Mouse (Mus musculus): ENCODE measurements around the gene Gpr6.

Gene Gpr6

DNA sequence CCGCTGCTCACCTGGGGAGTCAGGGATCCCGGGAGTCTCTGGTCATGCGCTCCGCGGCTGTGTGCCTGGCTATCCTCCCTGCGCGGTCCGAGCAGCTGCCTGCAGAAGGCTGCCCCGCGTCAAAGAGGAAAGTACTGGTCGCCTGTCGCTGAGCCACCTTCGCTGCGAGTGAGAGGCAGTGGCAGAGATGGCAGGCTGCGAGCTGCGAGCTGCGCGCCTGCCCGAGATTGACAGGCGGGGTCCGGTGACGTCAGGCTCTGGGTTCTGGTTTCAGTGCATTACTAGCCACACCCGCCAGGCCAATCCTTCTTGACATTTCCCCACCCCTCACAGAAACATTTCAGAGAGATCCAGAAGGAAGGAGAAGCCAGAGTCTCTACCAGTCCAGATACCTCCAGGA lies at the start of gene Gpr6:
Gpr6 (minus strand) TSS at position 170 of the 400 bp plus-strand sequence.
- no peak for DNase-seq (ENCODE audit: low spot score)

DNA sequence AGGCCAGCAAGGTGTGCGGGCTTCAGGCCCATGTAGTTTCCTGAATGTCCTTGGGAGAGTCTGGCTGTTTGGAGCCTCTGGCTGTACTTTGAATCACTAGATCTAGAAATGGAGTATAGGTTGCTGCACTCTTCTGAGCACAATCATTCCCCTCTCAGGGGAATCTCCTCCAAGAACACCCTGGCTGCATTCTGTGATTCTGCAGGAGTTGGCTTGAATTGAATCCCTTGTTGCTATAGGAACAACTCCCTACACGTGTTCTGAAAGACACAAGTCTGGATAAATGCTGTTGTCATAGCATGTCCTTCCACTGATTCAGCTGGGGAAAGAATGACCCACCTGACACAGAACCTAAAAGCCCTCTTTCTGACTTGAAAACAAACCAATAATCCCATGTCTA lies 28.0 kb upstream of the Gpr6 start:
- no peak for DNase-seq (ENCODE audit: low spot score)

DNA sequence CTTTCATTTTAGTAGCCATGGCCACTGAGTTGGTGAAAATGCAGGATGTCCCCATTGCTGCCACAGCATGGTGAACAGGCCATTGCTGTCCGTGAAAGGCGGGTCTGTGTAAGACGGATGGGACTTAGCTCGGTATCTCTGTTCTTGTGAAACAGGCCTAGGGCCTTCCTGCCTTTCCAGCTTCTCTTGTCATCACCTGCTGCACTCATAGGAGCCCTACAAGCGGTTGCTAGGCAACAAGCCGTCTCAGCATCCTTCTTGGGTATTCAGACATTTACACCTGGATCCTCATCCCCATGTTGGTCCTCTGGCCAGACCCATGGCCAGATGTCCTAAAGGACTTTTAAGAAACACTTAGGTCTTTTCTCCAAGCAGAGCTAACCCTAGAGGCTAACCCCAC lies 26.1 kb upstream of the Gpr6 start:
- DNase-seq (ENCODE audit: low spot score), result no peak

DNA sequence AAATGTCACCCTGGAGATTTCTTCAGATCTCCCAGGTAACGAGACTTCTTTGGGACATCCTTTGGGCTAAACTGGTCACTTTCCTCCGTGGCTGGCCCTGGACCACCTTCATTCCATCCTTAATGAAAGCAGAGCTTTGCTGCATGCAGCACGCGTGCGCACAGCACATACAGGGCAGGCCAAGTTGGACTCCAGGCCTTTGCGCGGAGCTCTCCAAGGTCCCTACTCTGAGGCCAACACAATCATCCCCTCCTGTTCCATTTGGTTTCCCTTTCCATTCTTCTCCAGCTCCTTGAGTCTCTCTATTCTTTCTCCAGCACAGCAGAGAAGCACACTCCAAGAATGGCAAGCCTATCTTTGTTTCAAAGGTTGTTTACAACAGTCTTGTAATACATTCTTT lies 16.8 kb upstream of the Gpr6 start:
- no peak for DNase-seq (ENCODE audit: low spot score)

DNA sequence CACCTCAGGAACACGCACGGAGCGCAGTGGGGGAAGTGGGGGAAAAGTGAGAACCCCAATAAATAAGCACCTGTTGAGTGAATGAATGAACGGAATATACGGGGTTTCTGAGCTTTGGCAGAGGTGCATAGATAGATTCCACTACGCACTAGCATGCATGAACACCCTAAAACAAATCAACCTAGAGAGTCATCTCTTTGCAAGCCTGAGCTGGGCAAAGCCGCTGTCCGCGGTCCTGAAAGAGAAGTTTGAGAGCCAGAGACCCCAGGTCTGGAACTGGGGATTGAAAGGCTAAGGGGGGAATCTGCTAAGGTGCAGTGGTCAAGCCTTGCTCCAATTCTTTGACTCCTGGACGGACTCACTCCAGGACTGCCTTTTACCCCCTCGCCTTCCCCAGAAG lies 389 bp downstream of the Gpr6 start:
- DNase-seq (ENCODE audit: low spot score), result peak; percentile 8

DNA sequence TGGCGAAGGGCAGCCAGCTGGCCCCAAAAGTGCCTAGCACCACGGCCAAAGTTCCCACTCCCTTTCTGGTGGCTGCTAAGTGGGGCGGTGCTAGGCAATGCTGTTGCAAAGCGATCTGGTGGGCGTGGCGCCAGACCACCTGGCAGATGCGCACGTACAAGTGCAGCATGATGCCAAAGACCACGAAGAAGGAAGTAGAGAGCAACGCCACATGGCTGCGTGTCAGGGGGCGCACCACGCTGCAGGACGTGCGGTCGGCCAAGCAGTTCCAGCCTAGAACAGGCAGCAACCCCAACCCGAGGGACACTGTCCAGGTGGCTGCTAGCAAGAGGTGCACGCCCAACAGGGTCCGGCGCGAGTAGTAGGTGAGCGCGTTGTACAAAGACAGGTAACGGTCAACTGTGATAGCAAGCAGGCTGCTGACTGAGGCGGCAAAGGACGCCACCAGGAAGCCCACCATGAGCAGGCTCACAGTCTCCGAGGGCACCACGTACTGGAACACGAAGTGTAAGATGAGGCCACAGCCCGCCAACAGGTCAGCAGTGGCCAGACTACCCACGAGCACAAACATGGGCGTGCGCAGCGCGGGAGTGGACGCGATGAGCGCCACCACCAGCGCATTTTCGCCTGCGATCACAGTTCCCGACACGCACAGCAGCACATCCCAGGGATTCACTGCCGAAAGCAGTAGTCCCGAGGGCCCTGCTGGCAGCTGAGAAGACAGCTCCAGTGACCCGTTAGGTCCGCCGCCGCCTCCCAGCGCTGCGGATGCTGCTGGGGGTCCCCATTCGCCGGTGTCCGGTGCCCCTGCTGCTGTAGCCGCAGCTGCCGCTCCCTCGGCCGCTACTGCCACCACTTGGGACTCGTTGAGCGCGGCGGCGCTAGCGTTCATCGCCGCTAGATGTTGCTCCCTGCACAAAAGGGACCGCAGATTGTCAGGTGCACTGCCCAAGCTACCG lies 1.1 kb downstream of the Gpr6 start:
- no peak for DNase-seq (ENCODE audit: low spot score)

DNA sequence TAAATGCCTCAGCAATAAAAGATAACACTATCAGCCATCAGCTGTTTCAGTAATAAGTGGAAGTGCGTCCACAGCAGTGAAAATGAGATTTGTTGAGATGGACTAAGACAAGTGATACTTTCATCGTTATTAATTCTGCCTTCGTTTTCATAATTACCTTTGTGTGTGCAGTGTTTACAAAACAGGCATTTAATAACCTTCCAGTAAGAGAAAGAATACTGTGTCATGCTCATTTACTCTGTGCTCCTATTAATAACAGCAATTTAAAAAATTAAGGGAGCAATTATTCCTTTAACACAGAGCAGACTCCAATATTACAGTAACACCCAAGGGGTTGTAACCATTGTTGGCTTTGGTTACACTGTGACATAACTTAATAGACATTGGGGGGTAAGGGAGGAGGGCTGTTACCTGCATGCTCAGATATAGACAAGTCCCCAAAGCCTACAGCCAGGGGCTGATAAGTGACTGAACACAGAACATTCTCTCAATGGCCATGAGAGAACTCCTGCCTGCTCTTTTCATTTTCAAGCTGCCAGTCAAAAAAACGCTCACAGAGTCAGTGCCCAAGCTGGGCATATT lies 11.7 kb downstream of the Gpr6 start:
- DNase-seq (ENCODE audit: low spot score), result no peak

DNA sequence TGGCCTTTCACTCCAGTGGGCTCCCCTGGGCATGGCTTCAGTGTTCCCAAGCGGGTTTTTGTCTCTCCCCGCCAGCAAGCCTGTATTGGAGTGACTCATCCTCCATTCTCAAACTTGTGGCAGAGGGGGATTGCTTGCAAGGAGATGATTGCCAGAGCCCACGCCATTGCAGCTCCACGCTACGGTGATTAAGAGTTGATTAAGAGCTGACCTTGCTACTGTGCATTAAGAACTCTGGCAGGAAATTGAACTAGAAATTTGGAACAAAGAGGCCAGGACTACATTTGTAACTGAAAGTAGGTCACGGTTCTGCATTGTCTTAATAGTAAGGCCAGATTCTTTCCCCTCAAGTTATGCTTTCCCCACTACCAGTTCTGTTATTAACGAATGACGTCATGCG lies 16.5 kb downstream of the Gpr6 start:
- DNase-seq (ENCODE audit: low spot score), result no peak

DNA sequence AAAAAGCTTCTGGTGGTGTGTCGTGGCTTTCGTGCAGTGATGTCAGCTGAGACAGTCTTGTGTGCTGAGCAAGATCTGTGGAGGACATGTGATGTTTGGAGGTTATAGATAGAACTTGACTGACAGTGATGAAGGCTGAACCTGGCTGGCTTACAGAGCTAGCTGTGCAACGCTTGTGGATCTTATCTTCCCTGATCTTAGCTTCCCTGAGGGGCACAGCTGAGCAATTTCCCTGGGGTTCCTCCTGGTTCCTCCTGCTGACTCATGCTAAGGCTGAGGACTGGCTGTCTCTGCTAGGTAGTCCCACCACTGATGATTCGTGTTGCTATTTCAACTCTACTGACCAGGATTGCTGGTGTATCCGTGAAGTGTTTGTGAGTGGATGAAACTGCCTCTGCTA lies 18.1 kb downstream of the Gpr6 start:
- no peak for DNase-seq (ENCODE audit: low spot score)

DNA sequence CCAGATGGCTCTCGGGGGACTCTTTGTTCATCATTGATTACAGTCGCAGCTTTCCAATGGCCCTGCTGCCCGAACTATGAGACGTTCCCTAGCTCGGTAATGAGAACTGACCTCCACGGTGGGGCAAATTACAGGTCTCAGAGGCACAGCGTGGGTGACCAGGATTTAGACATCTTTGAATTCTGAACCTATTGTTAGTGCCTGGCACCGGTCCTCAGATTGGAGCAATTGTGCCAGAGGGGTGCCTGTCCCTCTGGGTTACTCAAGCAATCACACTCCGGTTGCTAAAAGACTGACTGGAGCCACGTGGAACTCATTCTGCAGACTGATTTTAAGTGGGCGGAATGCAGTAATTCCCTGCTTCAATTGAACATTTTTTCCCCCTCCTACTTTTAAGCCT lies 29.8 kb downstream of the Gpr6 start:
- DNase-seq (ENCODE audit: low spot score), result no peak

DNA sequence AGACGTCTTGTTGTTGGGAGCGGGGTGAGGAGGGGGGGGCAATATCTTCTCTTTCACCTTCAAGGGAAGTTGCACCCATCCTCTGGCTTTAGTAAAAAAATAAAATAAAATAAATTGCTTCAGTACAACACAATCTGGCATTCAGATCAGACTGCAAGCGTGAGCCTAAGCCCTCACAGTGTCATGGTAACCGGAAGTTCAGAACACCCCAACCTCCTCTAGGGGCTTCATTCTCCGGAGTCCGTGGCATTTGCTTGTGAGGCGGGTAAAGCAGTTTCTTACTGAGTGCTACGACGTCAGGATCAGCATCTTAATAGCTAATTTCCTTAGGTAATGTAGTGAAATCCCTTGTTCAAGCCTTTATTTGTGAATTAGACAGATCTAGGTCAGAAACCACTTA lies 30.6 kb downstream of the Gpr6 start:
- DNase-seq (ENCODE audit: low spot score), result no peak

DNA sequence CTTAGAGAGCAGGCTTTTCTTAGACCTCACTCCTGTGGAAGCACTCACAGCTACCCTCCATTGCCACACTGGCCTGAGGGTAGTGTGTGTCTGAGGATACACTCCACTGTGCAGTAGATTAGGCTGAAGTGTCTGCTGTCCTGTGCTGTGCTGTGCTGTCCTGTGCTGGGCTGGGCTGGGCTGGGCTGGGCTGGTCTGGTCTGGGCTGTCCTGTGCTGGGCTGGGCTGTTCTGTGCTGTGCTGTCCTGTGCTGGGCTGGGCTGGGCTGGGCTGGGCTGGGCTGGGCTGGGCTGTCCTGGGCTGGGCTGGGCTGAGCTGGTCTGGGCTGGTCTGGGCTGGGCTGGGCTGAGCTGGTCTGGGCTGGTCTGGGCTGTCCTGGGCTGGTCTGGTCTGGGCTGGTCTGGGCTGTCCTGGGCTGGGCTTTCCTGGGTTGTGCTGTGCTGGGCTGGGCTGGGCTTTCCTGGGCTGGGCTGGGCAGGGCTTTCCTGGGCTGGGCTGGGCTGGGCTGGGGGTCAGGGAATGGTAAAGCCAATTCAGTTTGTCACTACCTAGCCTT lies 31.5 kb downstream of the Gpr6 start:
- no peak for DNase-seq (ENCODE audit: low spot score)

DNA sequence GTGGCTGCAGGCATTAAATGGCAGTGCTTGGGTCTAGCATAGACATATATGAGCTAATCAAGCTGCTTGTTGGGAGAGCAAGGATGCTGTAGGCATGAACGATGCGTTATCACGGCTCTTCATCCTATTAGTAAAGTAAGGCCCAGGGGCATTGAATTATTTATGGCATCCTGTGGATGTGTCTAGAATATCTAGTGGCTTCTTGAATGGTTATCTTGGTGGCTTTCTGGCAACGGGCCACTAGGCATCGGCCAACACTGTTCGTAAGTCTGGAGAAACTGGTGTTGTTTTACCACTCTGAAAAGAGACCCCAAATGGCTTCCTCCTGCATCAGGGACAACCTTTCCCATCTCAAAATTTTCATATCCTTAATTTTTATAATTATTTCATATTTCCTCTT lies 33.6 kb downstream of the Gpr6 start:
- DNase-seq (ENCODE audit: low spot score), result no peak

DNA sequence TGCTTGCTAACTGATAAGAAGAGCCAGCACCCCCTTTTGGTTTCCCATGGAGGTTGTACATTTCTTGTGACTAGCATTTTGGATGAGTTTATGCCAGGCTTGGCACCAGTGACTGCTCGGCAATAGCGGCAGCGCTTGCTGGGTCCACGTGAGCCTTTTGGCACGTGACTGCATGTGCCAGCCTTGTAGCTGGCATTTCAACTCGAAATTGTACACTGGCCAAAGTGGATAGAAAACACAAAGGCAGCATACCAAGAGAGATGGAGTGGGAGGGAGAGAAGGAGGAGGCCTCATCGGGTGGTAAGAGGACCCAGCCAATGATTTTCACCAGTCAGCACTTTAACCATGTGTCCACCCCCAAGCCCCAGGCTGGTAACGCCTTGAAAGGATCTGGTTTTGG lies 34.4 kb downstream of the Gpr6 start:
- DNase-seq (ENCODE audit: low spot score), result no peak

DNA sequence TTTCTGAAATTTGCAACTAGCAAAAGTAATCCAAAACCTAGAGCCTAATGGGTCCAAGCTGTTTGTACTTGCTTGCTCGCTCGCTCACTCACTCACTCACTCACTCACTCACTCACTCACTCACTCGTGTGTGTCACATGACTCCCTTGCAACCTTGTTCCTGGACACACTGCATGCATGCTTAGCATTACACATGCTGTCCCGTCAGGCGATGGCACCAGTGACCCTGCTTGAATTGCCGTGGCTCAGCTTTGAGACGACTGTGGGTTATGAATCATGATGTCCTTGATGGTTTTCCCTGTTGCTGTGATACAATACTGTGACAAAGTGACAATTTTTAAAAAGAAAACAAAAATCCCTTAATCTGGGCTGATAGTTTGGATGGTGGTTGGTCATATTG lies 39.3 kb downstream of the Gpr6 start:
- no peak for DNase-seq (ENCODE audit: low spot score)

DNA sequence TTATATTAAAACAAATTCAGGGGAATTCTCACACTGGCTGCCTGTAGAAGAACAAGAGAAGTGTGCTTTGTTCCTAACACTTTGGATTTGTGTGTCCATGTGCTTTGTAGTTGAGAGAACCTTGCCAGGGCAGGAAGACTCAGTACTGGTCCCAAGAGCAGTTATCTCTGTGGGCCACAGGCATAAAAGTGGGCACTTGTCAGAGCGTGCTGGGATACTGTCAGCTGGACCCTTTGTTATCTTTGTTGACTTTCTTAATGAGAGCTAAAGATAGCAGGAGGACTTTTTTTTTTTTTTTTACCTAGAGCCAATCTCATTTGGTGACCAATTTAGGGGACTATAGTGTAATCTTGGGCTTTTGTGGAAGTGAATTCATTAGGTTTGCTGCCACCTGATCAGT lies 47.2 kb downstream of the Gpr6 start:
- DNase-seq (ENCODE audit: low spot score), result no peak

DNA sequence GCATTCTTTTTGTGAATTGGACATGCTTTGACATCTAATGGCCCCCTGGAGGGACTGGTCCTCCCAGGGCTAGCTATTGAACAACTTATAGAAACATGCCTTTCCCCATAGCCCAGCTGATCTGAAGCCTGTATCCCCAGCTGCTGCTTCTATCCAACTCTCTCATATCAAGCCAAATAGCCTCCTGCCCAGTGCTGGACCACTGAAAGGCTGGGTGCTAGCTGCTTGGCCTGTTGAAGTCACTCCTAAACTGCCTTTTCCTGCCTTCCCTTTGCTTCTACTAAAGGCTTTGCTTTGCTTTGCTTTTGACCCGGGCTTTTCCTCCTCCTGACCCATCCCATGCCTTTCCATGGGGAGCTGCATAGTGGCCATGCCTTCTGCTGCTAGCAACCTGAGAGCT lies 47.7 kb downstream of the Gpr6 start:
- DNase-seq (ENCODE audit: low spot score), result no peak

DNA sequence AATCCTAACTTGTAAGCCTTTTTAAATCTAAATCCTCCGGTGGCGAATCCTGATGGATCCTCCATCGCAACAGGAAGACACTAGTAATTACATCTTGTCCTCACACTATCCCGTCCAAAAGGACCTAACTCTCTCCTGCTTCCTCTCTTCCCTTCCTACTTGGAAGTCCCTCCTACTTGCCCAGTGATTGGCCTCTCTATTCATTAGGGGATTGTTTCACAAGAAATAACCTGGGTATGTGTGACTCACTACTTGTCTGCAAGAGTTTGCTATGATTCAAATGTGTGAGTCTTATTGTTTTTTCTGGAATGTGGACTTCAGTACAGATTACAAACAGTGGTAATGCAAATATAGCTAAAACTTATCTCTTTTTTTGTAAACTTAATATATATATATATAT lies 49.9 kb downstream of the Gpr6 start:
- no peak for DNase-seq (ENCODE audit: low spot score)

Measured in urinary bladder, postnatal 25 days (tissue).